Mouse (Mus musculus): ENCODE measurements around the gene Gdf10.

GRCm38 (mm10) chr14:33972679-33973078, 49.3 kb downstream of the Gdf10 start:
- peak; percentile 51 for TF ChIP-seq CTCF (IDR thresholded peaks at IDR 0.05; ENCODE audit: borderline replicate concordance, extremely low read depth, insufficient read depth, insufficient read length)
- no peak for TF ChIP-seq POLR2A (IDR thresholded peaks at IDR 0.05; ENCODE audit: borderline replicate concordance, extremely low read depth, insufficient read depth, insufficient read length, poor library complexity, severe bottlenecking)
